Mouse (Mus musculus) gastrocnemius, postnatal 36 days (tissue): Measurements from ENCODE around the gene Rnf7. TPM values are rescaled to one million over a fixed set of nuclear protein-coding genes. Genes with fewer than 3 reads are reported as not detected.
"Not testable (repeated sequence)": the region's sequence is repeated elsewhere in the genome, so short reads cannot be mapped to it uniquely, and the experiment has no call there.

Experiments used
- DNase-seq, 2 experiments: peaks; one replicate each; pipeline ENCODE4 v3.0.0; 2022
- intact Hi-C: fragments of 180-260 bp; cut with DNase I; formaldehyde crosslinking; loops from one replicate; pipeline ENCODE4 v1.15.1; 2025
- total RNA-seq, 2 experiments: library from RNA; stranded (reverse); gene quantifications; 2 replicates each; pipeline ENCODE4 v1.2.3; 2021

Gene Rnf7
- total RNA-seq, 2 experiments from 2014 or later, result 63.7 to 73.1 TPM

GRCm38 (mm10) chr9:96472356-96472755, 6.1 kb downstream of the Rnf7 start:
- DNase-seq, result no peak
- intact Hi-C loops, result no loop called here

GRCm38 (mm10) chr9:96471681-96472080, 6.8 kb downstream of the Rnf7 start:
- DNase-seq, intact Hi-C loops: not testable (repeated sequence)

DNA sequence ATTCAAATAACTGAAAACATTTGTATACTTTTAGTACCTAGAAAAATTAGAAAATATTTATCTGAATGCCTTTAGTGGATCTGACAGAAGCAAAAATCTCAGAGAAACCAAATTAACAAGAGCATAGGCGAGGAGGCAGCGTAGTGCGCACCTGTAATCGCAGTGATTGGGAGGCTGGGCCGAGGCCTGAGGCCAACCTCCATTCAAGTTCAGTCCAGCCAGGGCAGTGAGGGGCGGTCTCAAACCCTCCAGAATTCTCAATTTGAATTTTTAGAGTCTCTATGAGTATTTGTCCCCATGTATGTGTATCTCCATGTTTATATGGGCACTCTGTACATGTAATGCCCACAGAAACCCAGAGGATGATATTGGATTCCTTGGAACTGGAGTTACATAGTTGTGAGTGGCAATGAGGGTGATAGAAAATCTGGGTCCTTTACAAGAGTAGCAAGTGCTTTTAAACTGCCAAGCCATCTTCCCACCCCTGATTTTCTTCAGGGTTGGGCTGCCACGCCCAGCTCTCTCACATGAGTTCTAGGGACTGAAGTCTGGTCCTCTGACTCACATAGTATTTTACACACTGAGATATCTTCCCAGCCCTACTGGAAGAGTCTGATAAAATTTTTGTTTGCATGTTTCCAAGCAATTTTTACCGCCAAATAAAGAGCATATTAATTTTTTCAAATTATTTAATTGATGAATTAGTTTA, 8.1 kb downstream of the Rnf7 start:
- intact Hi-C loops, result no loop called here
- DNase-seq, result no peak

DNA sequence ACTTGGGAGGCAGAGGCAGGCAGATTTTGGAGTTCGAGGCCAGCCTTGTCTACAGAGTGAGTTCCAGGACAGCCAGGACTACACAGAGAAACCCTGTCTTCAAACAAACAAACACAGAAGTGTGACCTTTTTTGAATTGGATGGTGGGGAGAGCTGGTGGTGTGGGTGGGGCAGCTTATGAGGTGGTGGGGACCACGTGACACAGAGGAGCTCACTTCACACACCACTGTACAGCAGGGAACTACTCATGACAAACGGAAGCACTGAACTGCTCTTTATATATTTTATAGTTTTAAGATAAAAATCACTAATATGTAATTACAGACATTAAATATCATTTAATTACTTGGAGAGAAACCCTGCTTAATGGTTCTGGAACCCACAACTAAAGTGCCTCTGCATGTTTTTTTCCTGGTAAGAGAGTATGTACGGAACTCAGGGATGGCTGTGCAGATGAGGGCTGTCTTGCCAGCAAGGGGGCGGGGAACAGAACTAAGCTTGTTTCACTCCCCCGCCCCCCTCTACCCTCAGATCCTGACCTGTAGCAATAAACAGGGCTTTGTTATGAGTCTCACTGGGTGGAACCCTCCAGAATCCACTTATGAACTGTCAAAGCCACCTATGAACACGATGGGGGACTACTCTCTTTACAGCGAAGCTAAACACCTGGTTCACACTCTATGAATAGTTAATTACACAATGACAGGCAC, 8.8 kb downstream of the Rnf7 start:
- no peak for DNase-seq
- intact Hi-C loops, result no loop called here

DNA sequence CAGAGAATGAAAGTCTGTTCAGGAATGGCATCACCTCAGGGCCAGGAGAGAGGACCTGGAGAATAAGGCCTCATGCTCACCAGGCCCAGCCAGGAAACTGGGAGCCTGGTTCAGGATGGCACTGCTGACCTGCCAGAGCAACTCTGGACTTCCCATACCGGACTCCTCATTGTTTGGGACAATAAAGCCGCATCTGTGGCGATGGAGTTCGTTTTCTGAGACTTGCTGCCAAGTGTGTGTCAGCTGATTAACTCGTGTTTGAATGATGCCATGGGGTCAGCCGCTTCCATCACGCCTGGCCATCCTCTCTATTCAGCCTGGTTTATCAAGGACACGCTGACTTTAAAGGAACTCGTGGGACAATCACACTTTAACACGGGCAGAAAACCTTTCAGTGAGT, 14.8 kb downstream of the Rnf7 start:
- intact Hi-C loops, result no loop called here

DNA sequence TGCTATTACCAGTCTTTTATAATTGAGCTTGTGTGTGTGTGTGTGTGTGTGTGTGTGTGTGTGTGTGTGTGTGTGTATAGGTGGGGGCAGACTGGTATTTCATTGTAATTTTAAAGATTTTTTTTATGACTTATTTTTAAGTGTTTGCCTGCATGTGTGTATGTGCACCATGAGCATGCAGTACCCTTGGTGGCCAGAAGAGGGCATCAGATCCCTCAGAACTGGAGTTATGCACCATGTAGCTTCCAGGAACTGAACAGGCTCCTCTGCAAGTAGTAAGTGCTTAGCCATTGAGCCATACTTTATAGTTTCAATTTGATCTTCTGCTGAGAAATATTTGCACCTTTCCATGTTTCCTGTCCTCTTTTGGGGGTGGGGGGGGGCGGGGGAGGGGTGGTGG, 16.9 kb downstream of the Rnf7 start:
- no peak for DNase-seq
- intact Hi-C loops, result no loop called here

More for the DNA sequence above, 14.8 kb downstream of the Rnf7 start:
- no peak for DNase-seq

GRCm38 (mm10) chr9:96460117-96460865, 18.2 kb downstream of the Rnf7 start:
- no peak for DNase-seq
- intact Hi-C loops, result no loop called here

- DNase-seq, result no peak
- intact Hi-C loops, result loop anchor here (1.0 kb wide), 1 partner anchor 16 kb away; no protein-coding TSS in a partner anchor
Measured at GRCm38 (mm10) chr9:96455618-96456017, 22.9 kb downstream of the Rnf7 start.

GRCm38 (mm10) chr9:96452956-96453355, 25.5 kb downstream of the Rnf7 start:
- intact Hi-C loops, result no loop called here
- DNase-seq, result no peak

- intact Hi-C loops, result no loop called here
- no peak for DNase-seq
Measured at GRCm38 (mm10) chr9:96450900-96451720, 27.4 kb downstream of the Rnf7 start.

- DNase-seq, result no peak
- intact Hi-C loops, result no loop called here
Measured at GRCm38 (mm10) chr9:96449514-96449913, 29.0 kb downstream of the Rnf7 start.

DNA sequence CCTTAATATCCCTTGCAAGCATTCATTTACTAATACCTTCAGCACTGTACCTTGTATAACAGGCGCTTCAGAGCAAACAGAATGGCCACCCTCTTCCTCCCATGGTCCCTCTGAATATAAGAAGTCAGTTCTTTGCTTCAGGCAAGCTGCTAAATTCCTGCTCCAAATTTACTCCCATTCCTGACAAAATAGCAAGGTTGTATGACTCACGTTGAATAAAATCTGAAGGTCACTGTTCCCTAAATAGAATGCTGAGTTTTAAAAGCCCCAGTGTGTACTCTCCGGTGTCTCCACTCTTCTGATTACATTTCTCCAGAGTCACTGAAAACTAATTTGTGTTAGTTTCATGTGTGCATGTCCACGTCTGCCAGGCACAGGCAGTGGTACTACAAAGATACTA, 33.1 kb downstream of the Rnf7 start:
- DNase-seq, result no peak
- intact Hi-C loops, result no loop called here

DNA sequence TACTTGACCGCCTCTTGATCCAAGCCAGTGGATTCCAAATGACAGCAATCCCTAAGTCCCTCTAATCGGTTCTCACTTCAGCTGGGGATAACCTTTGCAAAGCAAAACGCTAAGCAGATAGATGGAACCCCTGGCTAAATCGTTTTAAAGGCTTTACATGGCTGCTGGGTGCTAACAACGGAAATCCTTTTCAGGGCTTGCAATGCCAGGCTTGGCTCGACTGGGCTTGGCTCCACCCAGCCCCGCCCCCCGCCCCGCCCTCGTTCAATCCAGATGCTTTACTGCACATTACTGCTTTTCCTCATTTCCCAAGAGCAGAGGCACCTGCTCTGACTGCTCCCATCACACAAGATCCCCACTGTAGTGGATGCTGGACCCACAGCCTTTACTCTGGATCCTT, 36.4 kb downstream of the Rnf7 start:
- intact Hi-C loops, result no loop called here

DNA sequence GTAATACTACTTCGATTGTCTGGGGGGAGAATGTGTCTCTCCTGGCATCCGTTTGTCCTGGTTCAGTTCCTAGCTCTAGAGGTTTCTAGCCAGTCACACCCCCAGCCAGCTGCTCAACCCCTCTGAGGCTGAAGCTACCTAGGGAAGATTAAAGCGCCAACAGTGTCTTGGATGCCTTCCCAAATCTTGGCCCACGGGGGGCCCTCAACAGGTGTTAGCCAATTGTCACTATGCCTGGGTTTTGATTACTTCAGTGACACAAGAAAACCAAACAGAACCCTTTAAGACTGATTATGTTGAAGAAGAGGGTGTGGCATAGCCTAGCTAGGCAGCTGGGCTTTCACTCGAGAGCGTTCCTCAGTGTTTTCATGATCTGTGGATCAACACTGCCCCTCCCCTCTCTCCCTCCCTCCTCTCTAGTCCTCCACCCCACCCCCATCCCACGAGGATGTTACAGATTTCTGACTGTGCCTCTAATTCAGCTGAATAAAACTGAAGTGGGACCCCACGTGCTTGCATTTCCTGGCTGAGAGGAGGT, 40.1 kb downstream of the Rnf7 start:
- intact Hi-C loops, result no loop called here
- DNase-seq, result peak in 1 of 2 experiments; percentile 51

More for the DNA sequence above, 36.4 kb downstream of the Rnf7 start:
- DNase-seq, result no peak

GRCm38 (mm10) chr9:96437805-96438333, 40.6 kb downstream of the Rnf7 start:
- intact Hi-C loops, result no loop called here
- DNase-seq, result peak; percentile 45 to 62

GRCm38 (mm10) chr9:96436901-96437804, 41.3 kb downstream of the Rnf7 start:
- DNase-seq, result no peak
- intact Hi-C loops, result no loop called here

DNA sequence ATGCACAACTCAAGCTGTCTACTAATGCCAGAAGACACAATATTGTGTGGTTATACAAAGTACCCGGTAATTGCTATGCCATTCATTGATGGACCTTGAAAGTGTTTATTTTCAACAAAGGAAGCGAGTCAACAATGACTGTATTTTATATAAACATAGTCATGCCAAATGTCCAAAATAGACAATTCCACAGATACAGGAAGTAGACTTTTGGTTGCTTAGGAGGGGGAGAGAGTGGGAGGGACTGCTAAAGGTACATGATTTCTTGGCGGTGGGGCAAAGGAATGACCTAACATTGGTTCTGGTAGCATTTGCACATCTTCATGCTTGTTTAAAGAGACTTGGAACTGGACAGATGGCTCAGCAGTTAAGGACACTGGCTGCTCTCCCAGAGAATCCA, 45.9 kb downstream of the Rnf7 start:
- intact Hi-C loops, result no loop called here
- no peak for DNase-seq

DNA sequence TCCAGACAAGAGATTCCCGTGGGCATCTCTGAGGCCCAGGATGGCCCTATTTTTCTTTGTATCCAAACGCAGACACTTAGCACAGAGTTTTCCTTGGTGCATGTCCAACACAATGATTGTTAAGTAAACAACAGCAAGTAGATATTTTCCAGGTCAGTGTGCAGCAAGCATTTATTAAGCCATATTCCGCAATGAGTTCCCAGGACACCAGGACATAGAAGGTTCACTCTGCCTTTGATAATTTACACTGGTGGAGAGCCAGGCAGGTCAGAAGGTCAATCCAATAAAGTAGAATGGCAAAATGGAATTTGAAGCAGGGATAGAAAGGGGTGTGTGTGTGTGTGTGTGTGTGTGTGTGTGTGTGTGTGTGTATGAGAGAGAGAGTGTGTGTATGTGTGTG, 47.4 kb downstream of the Rnf7 start:
- intact Hi-C loops, result no loop called here
- DNase-seq, result no peak
